Mouse (Mus musculus) kidney, adult 2 months (tissue): ENCODE measurements around the gene Setdb1.

Experiments
- CTCF ChIP-seq: fragments of 200-500 bp; conservative IDR thresholded peaks from 2 replicates; pipeline ENCODE4 v1.5.1; 2011; ENCODE audit warnings: low read depth, mild to moderate bottlenecking, control low read depth, low read length, moderate library complexity, mixed read lengths; ENCODE audit not compliant: insufficient read depth, insufficient read length
- POLR2A ChIP-seq: fragments of 200-500 bp; IDR thresholded peaks from one replicate; pipeline ENCODE4 v1.6.1; 2011; ENCODE audit warnings: low read depth, low read length, control low read depth

DNA sequence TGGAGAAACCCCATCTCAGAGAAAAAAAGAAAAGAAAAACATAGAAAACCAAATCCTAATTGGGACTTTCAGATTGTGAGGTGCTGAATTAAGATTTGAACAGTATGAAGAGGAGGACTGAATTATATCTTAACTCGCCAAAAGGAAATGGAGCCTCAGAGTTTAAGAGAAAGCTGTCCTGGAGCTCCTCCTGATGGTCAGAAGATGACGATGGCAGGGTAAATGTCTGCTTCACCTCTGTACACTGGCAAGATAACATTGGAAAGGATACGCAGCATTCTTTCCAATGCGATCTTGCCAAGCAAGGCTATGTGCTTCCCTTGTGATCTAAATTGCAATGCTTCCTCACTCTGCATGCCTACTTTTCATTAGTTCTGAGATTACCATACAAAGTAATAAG, 37.4 kb upstream of the Setdb1 start:
- TF ChIP-seq CTCF (peak; percentile 58), POLR2A (no peak)
